Mouse (Mus musculus) heart, adult 18-20 months (tissue): ENCODE measurements around the gene Rpp40. TPM values are rescaled to one million over a fixed set of nuclear protein-coding genes. Genes with fewer than 3 reads are reported as not detected.

ENCODE experiments used
- DNase-seq, 2 experiments: peaks; one replicate each; pipeline ENCODE4 v3.0.0; 2021 to 2022; ENCODE audit warnings: mixed read lengths in 1 of 2
- long read RNA-seq, 2 experiments: library from polyadenylated mRNA; stranded (forward); transcript quantifications; one replicate each; pipeline ENCODE4 v2.0.0; 2021
- total RNA-seq, 2 experiments: library from RNA; stranded (reverse); gene quantifications; 2 replicates each; pipeline ENCODE4 v1.2.3; 2021

The Rpp40 gene
- total RNA-seq: 1 to 10 TPM; 3.5 to 7.3 TPM
- long read RNA-seq, experiment 1, full-length matches to known transcripts: 3 of 5 reads
- long read RNA-seq, experiment 1, partial matches to known transcripts: 1 of 5 reads
- long read RNA-seq, experiment 1, other reads (novel, unspliced or antisense): 1 of 5 reads
- long read RNA-seq, experiment 2, full-length matches to known transcripts: 3 of 4 reads
- long read RNA-seq, experiment 2, partial matches to known transcripts: 0 of 4 reads
- long read RNA-seq, experiment 2, other reads (novel, unspliced or antisense): 1 of 4 reads

DNA sequence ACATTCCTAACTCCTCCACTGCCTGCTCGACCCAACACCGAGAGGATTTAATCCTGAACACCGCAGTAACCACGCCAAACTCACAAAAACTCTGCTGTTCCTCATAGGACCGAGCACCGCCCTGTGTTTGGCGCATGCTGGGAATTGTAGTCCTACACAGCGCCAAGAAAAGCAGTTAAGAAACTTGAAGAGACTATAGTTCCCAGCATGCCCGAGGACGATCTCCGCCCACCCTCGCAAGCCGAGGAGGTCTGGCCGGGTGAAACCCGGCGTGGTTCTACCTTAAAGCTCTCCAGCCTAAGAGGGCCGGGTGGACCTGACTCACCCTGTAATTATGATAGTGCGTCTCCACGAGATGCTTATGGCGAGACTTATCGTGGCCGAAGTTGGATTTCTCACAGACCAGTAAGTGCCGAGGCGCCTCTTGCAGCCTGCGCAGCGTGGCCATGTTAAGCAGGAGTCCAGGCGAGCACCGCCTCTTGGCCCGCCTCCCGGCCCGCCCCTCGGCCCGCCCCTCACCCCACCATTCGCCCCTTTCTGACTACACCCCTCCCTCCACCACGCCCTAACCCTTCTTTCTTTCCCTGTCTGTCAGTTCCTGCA, at the start of gene Rpp40:
Gene Rpp40 (minus strand): TSS at position 481 of the 603 bp plus-strand sequence.
- DNase-seq: peak; percentile 96

DNA sequence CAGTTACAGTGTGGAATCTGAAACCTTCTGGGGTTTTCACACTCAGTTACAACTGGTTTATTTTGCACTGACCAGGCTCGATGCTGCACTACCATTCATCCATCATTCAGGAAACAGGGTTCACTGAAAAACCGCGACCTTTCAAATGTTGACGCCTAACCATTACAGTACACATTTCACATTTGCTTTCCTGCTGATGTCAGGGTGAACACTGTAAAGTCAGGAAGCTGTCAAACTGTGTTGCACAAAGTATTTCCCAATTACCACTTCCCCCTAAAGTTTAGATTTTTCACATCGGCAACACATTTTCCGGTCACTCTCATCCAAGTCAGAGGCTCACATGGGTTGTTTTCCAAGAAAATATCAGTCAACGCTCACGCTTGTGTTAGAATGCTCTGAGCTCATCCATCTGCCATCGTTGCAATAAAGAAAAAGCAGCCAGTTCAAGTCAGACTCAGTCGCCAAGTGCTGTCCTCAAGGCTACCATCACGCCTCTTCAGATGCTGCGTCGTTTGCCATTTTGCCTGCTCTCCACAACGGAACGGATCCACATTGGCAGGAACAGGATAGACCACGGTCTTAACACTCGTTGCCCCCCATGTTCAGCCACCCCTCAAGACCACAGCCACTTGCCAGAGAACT, 43.8 kb upstream of the Rpp40 start:
- peak in 1 of 2 experiments; percentile 14 for DNase-seq

DNA sequence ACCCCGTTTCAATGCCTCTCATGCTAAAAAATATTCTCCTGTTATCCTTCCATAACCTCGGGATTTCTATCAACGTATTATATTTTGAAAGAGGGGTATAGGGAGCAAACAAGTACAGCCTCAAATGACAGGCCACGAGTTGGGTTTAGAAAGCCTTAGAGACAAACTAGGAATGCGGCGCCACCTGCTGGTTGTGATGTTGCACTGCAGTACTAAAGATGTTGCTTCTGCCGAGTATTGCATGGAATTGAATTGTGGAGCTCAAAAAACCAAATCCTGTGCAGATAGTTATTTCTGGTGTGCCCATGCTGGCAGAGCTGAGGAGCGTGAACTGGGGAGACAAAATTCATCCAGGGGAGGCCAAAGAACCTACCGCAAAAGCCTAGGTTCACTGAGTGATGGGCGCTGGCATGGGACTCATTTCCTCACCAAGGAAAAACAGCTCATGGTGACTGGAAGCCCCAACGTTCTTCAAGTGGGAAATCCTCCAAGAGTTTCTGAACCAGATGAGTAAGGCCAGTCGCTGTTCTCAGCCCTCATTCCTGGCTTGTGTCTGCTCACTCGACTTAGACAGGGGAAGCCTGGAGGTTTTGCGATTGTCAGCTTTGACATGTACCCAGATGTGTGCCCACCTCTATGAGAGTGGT, 41.3 kb upstream of the Rpp40 start:
- peak; percentile 59 to 87 for DNase-seq

DNA sequence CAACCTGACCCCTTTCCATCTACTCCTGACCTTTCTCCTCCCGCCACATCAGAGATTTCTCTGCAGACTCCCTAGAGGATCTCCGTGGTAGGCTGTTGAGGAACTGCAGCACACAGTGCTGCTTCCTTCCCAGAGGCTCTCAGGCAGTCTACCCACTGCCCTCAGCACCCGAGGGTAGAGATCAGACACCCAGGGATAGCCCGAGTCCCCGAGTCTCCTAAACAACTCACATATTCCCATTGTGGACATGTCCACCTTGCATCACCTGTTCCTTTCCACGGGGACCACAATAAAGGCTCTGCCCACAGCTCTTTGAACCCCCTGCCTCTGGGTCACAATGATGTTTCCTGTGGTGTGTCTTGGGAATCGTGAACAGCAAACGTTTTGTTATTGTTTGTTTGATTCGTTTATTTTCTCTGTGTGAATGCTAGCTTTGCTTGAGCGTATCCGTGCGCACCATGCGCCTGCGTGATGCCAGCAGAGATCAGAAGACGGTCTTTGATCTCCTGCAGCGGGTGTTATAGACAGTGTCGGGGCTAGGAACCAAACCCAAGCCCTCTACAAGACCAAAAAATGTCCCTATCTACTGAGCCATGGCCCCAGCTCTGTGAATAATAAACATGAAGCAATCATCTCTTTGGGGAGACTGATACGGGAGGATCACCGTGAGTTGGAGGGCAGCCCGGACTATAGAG, 40.6 kb upstream of the Rpp40 start:
- no peak for DNase-seq

DNA sequence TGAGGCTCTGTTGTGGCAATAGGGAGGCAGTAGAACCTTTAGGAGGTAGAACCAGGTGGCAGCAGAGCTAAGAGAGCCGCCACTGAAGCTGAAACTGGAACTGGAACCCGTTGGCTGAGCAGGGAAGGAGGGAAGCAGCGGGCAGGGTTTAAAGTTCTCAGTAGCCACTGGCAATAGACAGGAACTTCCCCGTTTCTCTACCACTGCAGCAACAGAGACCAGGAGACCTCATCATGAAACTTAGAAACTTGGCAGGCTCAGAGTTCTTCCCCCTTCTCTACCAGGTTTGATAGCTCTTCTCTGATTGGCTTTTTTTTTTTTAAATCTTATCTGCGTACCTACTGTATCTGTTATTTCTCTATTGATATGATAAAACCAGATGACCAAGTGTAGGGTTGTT, 34.8 kb upstream of the Rpp40 start:
- DNase-seq: no peak

DNA sequence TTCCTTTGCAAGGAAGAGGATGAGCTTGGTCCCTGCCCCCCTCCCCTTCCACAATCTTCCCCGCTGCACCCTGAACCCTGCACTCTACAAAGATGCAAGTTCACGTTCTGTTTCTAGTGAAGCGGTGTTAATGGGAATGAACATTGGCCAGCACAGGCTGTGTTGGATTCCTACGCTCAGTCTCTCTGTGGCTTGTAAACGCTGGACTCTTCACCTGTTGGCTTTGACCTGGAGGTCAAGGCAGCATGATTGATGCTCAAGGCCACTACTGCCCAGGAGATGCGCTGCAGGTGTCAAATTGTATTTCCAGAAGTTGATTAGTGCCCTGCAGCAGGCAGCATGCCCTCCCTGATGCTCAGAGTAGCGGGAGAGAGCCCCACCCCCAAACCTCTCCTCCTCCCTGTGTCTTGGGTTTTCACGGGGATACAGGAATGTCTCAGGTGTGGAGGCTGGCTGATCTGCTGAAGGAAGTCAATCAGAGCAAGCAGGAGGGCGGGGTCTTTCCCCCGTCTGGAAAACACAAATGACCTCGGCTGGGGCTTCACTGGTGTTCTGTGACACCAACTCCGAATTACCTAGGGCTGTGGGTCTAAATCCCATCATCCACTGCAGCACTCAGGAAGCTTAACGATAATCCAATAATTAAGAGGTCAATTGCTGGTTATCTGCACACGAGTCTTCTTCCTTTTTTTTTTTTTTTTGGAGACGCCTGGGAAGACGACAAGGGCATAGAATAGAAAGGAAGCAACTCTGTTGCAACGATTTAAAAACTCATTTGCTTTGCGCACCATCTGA, 33.9 kb upstream of the Rpp40 start:
- DNase-seq: no peak

DNA sequence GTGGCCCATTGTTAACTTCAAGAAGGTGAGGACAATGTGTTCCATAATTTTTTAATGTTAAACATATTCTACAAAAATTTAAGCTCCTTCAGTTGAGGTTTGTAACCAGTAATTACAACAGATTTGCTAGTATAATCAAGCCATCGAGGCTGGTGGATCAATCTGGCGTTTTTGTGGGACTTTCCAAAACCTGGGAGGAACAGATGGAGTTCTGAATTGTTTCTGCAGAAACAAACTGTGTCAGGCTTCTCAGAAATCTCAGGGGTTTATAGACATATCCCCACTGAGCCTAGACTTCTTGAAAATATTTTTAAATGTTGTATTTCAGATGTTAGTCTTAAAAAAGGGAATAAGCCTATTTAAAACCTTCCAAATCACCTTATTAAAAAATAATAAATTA, 31.8 kb upstream of the Rpp40 start:
- no peak for DNase-seq

DNA sequence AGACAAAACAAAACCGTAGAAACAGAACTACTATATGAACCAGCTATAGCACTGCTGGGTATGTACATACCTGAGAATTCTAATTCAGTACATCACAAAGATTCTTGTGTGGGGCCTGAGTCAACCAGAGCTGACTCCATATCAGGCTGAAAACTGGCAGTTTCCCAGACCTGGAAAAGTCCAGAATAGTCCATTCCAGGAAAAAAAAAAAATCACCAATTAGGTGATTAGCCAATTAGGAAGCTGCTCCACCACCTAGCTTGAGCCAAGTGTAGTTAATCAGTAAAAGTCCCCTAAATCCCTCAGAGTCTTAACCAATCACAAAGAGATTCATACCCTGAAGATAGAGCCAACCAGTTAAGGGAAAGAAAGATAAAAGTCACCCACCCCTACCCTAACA, 5.3 kb upstream of the Rpp40 start:
- DNase-seq: no peak

DNA sequence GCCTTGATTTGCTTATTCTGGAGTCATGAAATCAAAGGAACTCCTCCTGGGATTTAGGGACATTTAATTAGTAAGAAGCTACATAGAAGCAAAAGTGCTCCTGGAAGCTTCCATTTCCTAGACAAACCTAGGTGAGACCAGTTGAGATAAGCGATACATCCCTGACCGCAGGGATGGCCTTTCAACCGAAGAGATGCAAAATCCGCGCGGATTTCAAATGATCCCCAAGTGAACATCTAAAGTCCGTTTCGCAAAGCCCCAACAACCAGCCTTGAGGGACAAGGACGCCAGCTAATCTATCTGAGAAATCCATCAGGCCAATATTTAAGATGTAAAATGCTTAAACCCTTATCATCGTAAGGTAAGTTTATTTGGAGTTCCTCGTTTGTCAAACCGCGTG, 781 bp downstream of the Rpp40 start:
- DNase-seq: no peak

DNA sequence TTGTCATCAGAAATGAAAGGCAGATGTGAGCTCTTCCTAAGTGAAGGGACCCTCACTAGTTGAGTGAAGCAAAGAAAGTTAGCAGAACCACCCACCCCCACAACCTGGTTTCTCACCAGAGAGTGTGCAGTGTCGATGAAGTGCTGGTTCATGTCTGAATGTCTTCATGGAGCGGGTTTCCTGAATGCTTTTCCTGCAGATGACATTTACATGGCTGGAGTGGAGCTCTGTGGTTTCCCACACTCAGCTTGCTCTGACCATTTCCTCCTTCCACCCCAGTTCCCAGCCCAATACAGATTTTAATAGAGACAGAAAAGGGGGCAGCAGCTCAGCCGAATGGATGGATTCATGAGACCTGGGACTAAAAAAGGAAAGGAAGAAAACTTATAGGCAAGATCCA, 13.3 kb downstream of the Rpp40 start:
- no peak for DNase-seq

DNA sequence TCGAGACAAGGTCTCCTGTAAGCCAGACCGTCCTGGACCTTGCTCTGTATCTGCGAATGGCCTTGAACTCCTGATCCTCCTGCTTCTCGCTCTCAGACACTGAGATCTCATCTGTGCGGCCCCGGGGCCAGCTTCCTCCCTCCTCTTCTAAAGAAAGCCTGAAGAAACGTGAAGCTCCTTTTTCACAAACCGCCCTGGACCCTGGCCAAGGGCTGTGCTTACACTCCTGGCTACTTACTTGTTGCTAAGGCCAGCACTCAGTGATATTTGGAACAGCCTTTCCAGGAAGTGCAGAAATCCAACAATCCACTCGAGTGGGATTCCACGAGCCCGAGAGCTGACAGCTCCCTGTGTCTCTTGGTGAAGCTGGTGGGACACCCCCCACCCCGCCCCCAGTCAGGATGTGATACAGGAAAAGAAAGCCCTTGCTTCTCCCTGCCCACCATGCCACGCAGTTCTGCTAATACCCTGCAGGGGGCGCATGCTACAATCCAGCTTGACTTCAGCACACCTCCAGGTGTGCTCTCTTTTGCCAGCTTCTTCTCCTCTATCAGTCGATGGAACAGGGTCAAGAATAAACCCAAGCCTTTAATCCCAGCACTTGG, 19.9 kb downstream of the Rpp40 start:
- DNase-seq: peak; percentile 54 to 67

DNA sequence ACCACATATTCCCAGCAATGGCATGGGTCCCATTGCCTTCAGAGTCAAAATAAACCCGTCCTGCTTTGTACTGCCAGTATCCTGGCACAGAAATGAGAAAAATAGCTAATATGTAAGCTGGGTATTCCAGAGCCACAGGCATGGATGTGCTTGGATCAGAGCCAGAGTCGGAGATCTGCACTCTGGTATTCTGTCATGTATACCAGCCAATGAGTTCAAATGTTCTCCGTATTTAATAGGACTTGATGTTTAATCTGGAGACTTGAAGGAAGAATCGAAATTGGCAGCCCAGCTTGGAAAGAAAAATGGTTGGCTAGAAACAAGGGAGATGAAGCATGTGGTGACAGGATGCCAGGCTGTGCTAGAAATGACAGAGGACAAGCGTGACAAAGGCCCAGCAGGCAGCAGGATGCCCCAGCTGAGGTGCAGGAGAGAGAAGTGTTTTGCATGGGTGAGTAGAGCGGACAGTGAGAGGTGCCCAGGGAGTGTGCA, 25.6 kb downstream of the Rpp40 start:
- no peak for DNase-seq

DNA sequence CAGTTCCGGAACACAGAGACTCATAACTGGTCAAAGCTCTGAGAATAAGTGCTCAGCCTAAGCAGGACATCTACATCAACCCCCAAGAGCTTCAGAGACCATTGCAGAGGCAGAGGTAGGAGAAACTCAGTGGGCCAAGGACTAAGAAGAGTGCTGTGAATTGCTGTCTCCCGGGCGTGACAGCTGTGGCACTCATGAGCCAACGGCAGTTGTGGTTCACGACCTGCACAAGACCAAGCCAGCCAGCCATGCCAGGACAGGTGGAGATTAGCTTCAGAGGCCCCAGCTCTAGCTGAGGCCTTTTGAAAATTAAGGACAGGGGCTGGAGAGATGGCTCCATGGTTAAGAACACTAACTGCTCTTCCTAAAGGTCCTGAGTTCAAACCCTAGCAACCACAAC, 26.6 kb downstream of the Rpp40 start:
- DNase-seq: no peak

DNA sequence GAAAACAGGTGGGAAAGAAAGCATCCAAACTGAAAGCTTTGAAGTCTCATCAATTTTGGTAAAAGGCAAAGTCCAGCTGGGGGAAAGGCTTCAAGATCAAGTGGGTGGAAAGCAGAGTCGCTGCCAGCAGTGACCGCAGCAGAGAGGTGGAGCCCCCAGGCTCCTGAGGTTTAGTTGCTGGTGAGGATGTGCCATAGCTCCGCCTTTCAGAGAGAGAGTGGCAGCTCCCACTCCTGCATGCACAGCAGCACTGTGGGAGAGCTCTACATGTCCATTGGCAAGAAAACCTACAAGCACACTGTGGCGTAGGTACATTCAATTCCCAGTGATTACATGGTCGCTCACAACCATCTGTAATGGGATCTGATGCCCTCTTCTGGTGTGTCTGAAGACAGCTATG, 27.1 kb downstream of the Rpp40 start:
- DNase-seq: no peak

DNA sequence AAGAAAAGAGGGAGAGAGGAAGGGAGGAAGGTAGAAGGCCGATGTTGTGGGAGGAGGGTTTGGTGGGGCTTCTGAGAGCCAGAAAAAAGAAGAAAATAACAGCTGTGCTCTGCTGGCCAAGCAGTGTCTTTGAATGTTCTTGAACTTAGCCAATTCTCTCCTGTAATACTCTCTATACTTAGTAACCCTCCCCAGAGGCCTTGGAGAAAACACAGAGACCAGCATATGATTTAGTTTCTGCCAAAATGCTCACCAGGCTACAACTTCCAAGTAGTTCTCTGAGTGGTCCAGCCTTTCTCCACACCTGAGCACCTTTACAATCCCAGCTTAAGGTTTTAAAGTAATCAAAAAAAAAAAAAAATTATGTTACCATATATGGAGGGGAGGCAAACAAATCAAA, 27.9 kb downstream of the Rpp40 start:
- peak; percentile 21 to 52 for DNase-seq

DNA sequence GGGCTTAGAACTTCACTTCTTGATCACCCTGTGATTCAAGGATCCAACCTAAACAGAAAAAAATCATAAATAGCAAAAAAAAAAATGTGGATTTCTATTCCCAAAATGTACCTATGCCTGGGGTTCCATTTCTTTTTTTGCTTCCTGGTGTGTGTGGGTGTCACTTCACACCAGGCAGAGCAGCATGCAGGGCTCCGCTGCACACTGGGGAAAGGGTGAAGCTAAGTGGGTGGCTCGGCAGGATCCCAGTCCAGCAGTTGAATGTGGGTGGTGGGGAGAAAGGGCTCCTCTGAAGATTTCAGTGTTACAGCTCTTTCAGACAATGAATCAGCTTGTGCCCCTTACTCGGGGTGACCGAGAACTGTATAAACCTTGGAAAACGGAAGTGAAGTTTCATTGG, 30.8 kb downstream of the Rpp40 start:
- no peak for DNase-seq

DNA sequence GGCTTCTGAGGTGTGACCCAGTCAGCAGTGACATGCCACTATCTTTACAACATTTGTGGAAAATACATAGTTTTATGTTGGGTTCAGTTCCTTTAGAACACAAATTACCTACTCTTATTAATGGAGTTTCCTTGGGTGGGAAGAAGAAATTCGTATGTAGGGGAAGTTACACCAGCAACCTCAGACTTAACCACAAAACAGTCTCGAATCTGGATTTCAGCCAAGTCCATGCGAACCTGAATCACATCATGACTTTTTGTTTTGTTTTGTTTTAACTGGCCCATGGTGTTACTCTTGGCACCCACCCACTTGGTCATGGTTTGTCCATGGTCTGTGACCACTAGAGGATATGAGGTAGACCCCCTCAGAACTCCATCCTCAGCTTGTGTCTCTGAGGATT, 35.1 kb downstream of the Rpp40 start:
- no peak for DNase-seq

DNA sequence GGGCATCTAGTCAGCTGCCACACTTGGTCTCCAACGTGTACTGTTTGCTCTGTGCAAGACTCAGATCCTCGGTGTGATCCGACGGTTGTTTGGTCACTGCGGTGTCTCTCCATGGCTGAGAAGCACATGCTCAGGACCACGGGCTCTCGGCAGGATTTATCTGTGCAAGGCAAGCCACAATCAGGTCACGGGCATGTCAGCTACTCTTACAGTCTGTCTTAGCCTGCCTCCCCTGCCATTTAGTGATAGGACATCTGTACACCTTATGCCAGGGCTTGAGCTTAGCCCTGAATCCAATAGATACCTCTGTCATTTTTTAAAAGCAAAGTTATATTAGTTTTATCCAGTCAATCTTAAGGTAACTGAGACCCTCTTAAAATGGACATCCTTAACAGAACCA, 35.5 kb downstream of the Rpp40 start:
- no peak for DNase-seq

DNA sequence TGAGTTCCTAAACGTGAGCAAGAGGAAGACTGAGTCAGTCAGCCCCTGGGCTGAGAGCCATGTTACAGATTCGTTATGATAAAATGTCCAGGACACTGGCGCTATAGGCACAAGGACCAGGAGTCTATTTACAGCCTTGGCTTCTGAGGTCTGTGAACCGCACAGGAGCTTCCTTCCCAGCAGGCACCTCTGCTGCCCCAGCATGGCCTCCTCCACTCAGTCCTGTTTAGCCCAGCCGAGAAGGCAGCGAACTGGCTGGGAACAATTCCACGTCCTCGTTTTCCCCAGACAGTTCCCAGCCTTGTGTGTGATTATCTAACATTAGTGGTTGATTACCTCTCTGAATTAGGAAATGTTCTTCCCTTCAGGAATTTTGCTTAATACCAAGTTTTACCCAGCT, 45.2 kb downstream of the Rpp40 start:
- DNase-seq: peak; percentile 26

DNA sequence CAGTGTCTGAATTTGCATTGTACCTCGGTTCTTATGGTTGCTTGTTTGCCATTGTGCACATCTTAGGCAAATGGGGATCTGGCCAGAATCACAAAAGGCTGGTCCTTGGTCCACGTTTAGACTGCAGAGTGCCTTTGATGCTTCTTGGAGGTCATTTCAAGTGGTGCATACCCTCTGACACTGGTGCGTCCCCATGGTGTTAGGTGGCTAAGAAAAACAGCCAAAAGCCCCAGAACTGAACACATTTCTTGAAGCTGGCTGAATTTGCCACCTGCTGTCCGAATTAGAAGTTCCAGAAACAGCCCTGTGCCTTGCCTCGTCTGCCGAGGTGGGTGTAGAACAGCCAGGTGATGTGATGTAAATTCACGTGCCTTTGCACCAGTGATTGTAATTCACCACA, 48.7 kb downstream of the Rpp40 start:
- DNase-seq: no peak
